Mouse (Mus musculus) left cerebral cortex, postnatal 25 days (tissue): ENCODE data around the gene Dnhd1. TPM values are rescaled to one million over a fixed set of nuclear protein-coding genes. Genes with fewer than 3 reads are reported as not detected.

Experiments used
- DNase-seq, 2 experiments: peaks; one replicate each; pipeline ENCODE4 v3.0.0; 2022; ENCODE audit warnings: low spot score in 2 of 2, mixed read lengths in 1 of 2
- intact Hi-C: fragments of 180-260 bp; cut with DNase I; formaldehyde crosslinking; loops from one replicate; pipeline ENCODE4 v1.15.1; 2025
- total RNA-seq, 2 experiments: library from RNA; stranded (reverse); gene quantifications; 2 replicates each; pipeline ENCODE4 v1.2.3; 2021

Gene Dnhd1
- total RNA-seq, 2 experiments from 2014 or later, result 4.6 to 5.6 TPM

DNA sequence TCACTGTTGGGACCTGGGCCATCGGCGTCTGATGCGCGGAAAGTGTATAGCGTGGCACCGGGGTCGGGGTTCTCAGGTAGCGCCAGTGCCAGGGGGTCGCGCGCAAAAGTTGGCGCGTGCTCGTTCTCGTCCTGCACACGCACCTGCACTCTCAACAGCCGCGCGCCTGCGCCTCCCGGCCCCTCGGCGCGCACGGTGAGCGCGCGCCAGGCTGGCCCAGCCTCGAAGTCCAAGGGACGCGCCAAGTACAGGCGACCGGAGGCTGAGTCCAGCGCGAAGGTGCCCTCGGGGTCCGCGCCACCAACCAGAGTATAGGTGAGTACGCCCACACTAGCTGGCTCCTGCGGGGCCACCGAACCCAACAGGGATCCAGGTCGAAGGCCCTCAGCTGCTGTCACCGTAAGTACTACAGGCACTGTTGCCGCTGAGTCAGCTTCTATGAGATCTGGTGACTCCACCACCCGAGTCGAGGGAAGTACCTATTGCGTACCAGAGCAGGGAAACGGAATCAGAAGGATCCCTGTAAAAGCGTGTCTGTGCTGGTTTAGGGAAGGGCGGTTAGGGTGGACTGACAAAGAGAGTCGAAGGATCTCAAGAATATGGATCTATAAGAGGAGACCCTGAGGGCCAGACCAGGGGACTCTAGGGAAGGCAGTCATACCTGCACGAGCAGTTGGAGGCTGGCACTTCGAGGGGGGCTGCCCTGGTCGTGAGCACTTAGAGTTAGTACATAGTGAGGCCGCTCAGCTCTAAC lies 112.1 kb downstream of the Dnhd1 start:
- no peak for DNase-seq
- intact Hi-C loops, result no loop called here

GRCm38 (mm10) chr7:105764331-105764730 lies 113.7 kb downstream of the Dnhd1 start:
- DNase-seq, result no peak
- intact Hi-C loops, result no loop called here

DNA sequence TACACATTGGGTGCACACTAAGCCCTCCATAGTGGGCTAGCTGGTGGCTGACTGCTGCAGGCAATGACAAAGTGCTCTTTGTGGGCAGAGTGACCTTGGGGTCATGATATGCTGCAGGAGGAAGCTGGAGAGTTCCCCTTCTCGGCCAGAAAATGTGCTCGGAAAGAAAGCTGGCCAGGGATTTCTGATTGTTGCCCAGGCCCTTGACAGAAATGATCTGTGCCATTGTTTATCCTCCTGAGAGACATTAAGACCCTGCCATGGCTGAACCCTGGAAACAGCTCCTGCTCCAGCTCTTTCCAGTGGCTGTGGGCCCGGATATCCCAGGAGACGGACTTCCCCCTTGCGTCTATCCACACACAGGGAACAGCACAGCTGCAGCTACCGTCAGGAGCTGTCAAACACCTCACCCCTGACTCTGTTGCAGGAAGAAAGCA lies 117.1 kb downstream of the Dnhd1 start:
- intact Hi-C loops, result no loop called here
- DNase-seq, result no peak

GRCm38 (mm10) chr7:105769959-105770358 lies 119.3 kb downstream of the Dnhd1 start:
- intact Hi-C loops, result no loop called here
- DNase-seq, result no peak

Other genes with a start within 250 kb of the Dnhd1 start
- 1 to 10 TPM in 1 of 2 experiments, under 1 TPM in 1; 0.89 to 1.1 TPM for gene Cnga4, start 246.3 kb upstream of the Dnhd1 start, total RNA-seq
- gene Cckbr, start 225.1 kb upstream of the Dnhd1 start, total RNA-seq, result 10 to 100 TPM; 56.0 to 66.5 TPM
- gene Cavin3, start 168.5 kb upstream of the Dnhd1 start, total RNA-seq, result 10 to 100 TPM; 20.8 to 22.6 TPM
- gene Smpd1, start 96.5 kb upstream of the Dnhd1 start, total RNA-seq, result 100 to 1,000 TPM; 103 to 111 TPM
- gene Apbb1, start 69.2 kb upstream of the Dnhd1 start, total RNA-seq, result 100 to 1,000 TPM; 433 to 466 TPM
- gene Hpx, start 50.7 kb upstream of the Dnhd1 start, total RNA-seq, result under 1 TPM; 0.39 to 0.55 TPM
- gene Trim3, start 17.3 kb upstream of the Dnhd1 start, total RNA-seq, result 100 to 1,000 TPM; 149 to 152 TPM
- 10 to 100 TPM; 62.8 to 69.2 TPM for gene Timm10b, start 10.8 kb upstream of the Dnhd1 start, total RNA-seq
- gene Arfip2, start 10.4 kb upstream of the Dnhd1 start, total RNA-seq, result 100 to 1,000 TPM; 102 to 106 TPM
- 10 to 100 TPM in 1 of 2 experiments, 1 to 10 TPM in 1; 9.9 to 18.2 TPM for gene Gm45799, start 10.3 kb upstream of the Dnhd1 start, total RNA-seq
- gene Ilk, start 85.8 kb downstream of the Dnhd1 start, total RNA-seq, result 10 to 100 TPM; 75.7 to 77.6 TPM
- gene Rrp8, start 86.6 kb downstream of the Dnhd1 start, total RNA-seq, result 10 to 100 TPM; 11.0 to 12.6 TPM
- gene Taf10, start 93.5 kb downstream of the Dnhd1 start, total RNA-seq, result 100 to 1,000 TPM; 116 to 119 TPM
- 10 to 100 TPM; 54.2 to 60.3 TPM for gene Tpp1, start 101.4 kb downstream of the Dnhd1 start, total RNA-seq
- gene Dchs1, start 136.8 kb downstream of the Dnhd1 start, total RNA-seq, result 10 to 100 TPM; 10.9 to 11.3 TPM
- gene Mrpl17, start 160.3 kb downstream of the Dnhd1 start, total RNA-seq, result 100 to 1,000 TPM in 1 of 2 experiments, 10 to 100 TPM in 1; 98.3 to 105 TPM